Mouse (Mus musculus): Measurements from ENCODE around the gene Tigar.

Gene Tigar

DNA sequence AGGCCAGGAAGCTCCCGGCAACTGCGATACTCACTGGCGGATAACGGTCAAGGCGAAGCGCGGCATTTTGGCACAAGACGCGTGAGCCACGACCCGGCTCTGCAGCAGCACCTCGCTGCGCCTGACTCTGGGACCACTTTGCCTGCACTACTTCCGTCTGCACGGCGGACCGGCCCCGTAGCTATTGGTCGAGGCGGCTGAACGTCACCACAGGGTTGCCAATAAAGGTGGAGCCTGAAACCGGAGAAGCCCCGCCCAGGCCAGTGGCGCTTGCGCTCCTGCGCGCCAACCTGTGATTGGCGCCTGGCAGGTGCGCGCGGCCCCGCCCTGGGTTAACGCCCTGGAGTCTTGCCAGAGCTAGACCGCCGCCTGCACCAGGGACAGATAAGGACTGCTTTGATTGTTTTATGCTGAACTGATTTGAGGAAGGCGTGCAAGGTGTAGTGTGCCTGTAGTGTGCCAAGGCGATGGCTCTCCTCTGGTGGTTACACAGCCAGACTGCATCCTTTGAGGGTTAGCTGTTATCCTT lies at the start of gene Tigar:
Gene Tigar, minus strand, starts transcription at position 156 of the 529 bp plus-strand sequence.
- peak; percentile 92 for DNase-seq

DNA sequence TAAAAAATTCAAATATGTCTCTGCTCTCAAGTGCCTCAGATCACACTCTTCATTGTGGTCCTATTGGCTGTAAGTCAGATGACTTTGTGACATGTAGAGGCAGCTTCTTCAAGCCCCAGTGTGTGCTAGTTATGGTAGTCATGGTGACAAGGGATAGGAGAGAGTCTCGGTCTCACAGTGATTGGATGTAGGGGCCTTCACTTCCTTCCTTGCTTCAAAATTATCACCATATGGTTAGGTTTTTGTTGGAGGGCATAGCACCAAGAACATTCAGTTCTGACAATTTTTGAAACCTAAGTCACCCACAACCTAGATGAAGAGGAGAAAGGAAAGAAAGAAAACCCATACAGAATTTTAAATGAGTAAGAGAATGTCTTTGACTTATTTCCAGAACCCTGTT lies 48.0 kb upstream of the Tigar start:
- no peak for DNase-seq

DNA sequence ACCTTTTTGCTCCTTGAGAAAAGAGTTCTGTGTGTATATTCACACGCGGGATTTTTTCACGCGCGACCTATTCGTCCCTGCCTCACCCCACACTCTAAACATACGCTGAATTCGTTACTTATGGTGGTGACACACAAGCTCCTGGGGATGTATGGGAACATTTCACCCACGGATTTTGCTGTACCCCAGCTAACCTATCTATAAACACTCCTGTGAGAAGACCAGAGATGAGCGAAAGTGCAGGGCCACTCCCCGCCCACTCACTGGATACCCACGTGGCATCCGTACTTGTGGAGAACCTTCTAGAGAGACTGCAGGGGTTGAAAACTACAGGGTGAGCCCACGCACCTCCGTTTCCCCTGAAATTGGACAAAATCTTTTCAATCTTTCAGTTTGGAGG lies 46.1 kb upstream of the Tigar start:
- DNase-seq, result peak; percentile 27

DNA sequence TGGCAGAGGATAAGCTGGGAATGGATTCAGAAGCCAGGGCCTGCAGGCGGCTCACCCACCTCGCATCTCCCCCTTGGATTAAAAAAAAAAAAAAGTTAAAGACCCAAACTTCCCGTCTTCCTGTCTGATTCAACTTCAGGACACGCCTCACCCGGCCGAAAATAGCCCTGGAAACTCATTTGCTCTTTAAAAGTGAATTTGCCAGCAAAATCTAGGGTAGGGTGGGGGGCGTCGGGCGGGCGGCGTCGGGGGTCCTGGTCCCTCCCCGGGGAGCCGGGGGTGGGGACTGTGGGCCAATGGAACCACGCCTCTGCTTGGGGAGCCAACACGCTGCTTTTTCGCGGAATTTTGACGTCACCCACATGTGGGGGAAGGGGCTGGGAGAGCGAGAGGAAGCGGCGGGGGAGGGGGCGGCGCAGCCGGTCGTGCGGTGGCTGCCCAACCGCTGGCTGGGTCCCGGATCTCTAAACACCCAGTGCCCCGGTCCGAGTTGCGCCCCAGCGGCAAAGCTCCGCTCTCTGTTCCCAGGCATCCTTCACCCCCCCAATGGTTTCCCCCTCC lies 45.4 kb upstream of the Tigar start:
- DNase-seq, result peak; percentile 80

GRCm38 (mm10) chr6:127153972-127154707 lies 44.8 kb upstream of the Tigar start:
- peak; percentile 6 for DNase-seq

GRCm38 (mm10) chr6:127153296-127153800 lies 44.0 kb upstream of the Tigar start:
- peak; percentile 34 for DNase-seq

DNA sequence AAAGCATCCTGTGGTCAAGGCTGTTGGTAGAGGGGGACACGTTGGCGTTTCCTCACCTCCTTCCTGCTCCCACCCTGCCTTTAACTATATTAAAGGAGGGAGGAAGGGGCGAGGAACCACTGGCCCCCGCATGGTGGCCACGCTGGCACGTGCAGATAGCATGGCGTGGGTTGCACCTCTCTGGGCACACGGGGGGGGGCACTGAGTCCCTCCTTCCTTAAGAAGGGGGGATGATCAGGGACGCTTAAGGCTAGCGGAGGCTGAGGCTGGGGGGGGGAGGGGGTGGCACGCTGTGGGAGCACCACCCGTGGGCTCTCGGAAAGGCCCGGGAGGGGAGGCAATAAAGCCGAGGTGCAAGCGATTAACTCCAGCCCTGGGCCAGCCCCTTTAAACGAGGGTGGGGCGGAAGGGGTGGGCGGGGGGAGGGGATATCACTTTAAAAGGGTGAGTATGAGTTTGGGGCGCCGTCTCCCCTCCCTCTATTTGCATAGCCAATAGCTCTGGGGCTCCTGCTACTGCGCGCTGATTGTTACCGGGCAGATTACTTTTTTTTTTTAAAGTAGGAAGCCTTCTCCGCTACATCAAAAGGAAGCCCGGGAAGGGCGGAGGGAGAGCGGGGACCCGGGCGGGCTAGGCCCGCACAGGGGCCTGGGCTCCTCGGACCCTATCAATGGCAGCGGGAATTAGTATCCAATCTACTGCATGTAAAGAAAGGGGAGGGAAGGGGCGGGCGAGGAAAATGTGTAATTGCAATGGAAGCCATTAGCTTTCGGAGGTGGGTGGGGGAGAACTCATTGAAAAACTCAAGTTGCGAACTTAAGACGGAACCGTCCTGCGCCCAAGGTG lies 43.0 kb upstream of the Tigar start, which contains the start of gene Ccnd2:
Gene Ccnd2, minus strand, starts transcription at position 88 of the 846 bp plus-strand sequence.
- DNase-seq, result peak; percentile 73

DNA sequence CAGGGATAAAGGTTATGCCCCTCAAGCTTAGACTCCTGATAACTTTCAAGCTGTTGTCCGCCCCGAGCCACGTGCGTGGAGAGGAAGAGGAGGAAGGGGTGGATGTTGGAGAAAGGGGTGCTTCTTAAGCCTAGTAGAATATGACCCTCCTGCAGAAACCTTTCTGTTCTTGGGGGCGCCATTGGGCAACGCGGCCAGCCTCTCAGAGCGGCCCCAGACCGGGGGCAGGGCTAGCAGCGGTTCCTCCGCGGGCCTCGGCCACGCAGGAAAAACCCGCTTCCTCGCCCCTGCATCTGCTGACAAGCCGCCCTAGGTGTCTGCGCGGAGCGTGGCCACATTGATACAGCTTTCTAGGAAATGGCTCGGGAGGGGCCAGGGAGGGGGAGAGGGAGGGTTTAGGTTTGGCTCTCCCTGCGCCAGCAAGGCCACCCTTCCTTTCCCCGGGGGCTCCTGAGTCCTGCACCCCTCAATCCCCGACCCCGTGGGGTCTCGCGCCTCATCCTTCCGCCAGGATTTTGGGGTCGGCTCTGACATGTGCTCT lies 42.3 kb upstream of the Tigar start:
- peak; percentile 53 for DNase-seq

DNA sequence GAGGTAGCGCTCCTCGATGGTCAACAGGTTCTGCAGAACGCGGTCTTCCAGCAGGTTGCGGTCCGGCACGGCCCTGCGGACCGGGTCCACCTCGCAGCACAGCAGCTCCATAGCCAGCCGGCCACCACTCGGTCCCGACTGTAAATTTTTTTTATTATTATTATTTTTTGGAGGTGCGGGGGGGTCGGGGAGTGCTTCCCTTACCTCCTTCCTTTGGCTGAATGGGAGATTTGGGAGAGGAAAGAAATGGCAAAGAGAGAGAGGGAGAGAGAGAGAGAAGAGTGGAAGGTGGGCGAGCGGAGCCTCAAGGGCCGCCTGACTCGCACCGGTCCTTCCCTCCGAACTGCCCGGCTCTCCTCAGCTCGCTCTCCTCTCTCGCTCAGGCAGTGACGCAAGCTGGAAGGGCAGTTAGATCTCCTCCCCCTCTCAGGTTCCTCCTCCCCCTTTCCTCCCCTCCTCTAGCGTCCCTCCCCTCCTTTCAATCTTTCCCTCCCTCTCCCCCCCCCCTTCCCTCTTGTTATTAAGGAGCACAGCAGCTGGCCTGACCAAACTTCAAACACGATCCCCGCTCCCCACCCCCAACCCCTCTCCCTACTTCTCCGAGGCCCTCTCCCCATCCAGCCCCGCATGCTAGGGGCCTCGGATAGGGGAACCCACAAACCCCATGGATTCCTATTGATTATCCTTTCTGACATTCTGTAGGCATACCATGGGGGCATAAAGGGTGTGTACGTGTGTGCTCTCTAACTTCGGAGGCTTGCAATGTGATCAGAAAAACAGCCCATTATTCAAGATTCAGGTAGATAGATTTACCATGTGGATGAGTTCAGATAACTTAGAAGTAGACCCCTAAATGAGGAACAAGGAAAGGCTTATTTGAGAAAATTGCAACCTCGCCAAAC lies 41.6 kb upstream of the Tigar start:
- peak; percentile 85 for DNase-seq

DNA sequence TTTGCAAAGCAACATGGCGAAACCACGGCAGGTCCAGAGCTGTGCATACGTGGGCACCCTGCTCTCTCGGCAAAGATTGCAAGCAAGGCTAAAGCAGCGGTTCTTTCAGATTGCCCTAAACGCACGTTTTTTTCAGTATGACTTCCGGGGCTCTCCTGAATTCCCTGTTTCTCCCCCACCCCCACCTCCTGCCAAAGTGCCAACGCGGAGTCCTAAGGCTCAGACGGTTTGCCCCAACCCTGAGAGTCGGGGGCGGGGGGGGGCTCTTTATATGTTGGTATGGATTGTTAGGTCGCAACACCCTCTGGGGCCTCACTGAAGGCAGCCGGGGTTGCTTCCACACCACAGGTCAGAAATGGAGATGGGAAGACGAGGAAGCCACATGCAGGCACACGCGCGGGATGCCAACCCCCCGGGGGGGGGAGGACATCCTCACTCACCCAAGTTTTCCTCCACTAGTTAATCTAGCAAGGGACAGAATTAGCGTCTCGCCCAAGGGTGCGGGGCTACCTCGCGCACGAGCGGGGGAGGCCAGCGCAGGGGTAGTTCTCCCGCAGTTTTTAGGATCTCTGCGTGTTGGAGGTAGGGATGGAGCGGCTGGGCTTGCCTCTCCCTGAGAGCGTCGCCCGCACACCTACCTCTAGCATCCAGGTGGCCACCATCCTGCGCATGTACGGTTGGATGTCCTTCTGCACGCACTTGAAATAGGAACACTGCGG lies 40.7 kb upstream of the Tigar start:
- peak; percentile 25 for DNase-seq

DNA sequence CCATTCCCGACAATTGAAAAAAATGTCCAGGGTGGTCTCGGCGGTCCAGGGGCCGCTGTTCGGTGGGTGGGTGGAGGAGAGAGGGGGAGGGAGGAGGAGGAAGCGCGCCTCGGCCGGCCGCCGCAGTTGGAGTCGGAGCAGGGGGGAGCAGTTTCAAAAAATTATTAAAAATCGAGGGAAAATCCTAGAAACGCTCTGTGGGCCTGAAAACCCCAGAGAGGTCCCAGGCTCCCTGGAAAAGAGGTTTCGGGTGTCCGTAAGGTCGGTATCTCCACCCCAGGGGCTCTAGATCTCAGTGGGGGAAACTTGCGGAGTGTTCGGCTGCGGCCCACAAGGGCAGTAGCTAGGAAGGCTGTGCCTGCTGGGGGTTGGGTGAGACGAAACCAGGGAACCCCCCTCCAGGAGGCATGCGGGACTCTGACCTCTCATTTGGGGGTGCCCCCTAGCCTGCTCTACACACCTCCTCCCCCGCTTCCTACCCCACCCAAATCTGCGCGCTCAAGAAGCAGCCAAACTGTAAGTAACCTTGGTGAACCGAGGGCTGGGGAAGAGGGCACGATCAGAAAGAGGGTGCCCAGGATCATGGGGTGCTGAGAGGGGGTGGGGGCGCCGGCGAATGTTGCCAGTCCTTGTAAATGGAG lies 40.1 kb upstream of the Tigar start:
- DNase-seq, result peak; percentile 28

DNA sequence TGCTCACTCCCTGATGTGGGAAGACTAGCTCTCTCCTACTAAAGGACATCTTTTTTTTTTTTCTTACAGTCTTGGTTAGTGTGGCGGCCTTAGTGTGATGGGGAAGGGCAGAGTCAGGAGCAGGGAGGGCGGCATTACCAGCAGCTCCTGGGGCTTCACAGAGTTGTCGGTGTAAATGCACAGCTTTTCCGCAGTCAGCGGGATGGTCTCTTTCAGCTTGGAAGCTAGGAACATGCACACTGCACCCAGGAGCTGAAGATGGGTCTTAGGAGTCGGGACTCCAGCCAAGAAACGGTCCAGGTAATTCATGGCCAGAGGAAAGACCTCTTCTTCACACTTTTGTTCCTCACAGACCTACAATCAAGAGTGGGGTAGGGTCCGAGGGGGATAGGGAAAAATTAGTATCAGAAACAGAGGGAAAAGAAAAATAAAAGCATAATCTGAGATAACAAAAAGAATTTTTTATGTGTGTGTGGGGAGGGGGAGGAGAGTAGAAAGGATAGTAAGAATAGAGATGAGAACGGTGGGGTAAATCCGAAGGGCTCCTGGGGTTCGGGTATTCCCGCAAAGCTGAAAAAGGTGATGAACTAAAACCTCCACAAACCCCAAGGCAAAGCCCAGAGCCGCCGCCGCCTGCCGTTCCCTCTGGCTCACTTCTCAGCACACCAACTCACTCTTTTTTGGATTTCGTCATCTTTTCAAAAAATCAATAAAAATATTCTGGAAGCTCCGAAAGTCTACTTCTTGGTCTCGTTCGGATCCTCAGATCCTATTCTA lies 39.4 kb upstream of the Tigar start:
- peak; percentile 32 for DNase-seq

GRCm38 (mm10) chr6:127147665-127148064 lies 38.3 kb upstream of the Tigar start:
- DNase-seq, result peak; percentile 92

DNA sequence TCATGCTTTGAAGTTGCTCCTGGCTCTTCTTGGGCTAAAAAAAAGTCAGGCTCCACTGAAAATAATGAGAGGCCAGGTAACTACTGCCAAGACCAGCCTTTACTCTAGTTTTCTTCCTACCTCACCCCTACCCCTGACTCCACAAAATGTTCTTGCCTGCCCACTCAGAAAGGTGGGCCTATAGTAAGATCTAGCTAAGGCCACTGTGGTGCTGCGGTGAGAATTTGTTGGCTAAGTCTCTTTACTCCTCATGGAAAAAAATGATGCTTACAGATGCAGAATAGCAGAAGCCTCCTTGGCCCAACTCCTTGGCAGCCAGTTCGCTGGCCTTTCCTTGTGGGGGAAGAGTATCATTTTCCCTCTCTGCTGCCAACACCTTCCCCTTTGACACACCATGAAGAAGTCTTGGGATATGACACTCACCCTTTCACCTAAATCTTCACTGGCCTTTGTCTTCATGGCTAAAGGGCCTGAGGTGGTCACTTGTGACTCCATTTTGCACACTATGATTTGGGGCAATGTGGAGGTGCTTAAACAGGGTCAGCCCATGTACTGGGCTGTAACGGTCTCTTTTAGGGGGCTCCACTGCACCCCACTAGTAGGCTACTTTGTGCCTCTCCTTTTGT lies 37.1 kb upstream of the Tigar start:
- no peak for DNase-seq

DNA sequence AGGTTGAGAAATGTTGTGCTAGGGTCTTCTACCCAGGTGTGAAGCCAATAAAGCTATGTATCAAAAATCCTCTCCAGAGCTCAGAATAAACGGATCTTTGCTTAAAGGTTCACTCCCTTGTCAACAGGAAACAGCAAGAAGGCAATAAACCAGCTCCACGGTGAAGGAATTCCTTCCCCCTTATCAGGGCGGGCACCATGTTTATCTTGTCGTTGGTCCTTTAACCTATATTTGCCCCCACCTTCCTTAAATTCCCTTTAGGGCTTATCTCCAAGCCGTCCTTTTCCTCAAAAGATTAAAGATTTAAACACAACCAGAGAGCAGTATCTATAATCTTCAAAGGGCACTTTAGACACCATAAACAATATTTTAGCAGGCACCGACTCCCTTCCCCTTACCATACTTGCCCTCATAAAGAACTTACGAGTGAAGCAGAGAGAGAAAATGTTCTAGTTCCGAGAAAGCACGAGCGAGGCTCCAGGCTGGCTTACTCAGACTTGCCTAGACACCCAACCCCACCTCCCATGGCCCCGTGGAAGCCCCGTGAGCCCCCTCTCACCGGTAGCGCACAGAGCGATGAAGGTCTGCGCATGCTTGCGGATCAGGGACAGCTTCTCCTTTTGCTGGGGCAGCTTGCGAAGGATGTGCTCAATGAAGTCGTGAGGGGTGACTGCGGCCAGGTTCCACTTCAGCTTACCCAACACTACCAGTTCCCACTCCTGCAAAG lies 36.3 kb upstream of the Tigar start:
- peak; percentile 17 for DNase-seq

DNA sequence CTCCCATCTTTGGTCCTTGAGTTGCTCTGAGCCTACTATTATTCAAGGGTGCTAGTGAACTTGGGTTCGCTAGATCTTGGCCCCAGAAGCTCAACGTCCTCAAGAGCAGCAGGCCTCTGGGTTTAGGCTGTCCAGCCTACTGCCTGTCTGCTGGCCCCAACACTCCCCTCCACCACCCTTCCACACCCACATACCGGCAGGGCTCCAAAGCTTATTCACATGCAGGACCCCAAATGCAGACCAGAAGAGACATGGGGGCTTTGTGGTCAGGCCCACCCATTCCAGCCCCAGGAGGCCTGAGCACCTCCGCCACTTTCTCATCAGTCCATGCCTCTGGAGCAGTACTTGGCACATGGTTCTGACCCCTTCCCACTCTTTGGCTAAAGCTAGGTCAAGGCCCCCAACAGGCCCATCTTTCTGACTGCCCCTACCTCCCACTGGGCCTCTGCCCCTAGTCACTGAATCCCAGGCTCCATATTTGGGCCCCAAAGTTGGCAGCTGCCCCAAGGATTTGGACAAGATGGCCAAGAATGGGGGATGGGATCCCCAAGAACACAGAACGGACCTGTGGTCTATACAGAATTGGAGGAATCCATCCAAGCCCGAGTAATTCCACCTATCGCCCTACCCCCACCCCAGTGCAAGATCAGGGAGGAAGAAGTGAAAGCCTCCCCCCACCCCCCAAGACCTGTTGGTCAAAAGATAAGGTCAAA lies 34.4 kb upstream of the Tigar start:
- no peak for DNase-seq

DNA sequence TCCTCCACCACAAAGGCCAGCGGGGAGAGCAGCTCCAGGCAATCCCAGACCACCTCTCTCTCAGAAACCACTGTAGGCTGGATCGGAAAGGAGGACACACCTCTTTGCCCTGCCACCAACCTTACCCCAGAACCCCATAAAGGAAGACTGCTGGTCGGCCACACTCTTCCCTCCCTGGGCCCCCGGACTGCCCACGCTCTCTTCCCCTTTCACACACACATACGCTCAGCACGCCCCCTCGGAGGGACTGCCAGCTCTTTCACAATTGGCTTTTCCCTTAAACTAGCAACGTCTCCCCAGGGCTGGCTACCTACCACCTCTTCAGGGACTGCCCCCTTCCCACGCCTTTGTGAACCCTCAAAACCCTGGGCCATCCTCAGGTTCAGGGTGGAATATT lies 33.8 kb upstream of the Tigar start:
- DNase-seq, result peak; percentile 9

Data from lung, postnatal 14 days (tissue).